Mouse (Mus musculus) midbrain, embryonic 11.5 days (tissue): Measurements from ENCODE around the gene Parp6. TPM values are rescaled to one million over a fixed set of nuclear protein-coding genes. Genes with fewer than 3 reads are reported as not detected.
A peak's percentile ranks its signal among the peaks of the same experiment; 100 is the strongest.

Experiments used
- ATAC-seq: fragments of 200-750 bp; cut with Nextera tagmentation; 2 replicates; pipeline ENCODE4 v1.8.0; 2017; ENCODE audit warnings: moderate TSS enrichment, moderate library complexity; ENCODE audit not compliant: low FRiP score
- DNase-seq: peaks from one replicate; pipeline ENCODE4 v3.0.0; 2015; ENCODE audit warnings: low spot score; ENCODE audit errors: missing footprints
- H3K27ac ChIP-seq: fragments of 300-500 bp; sonication (generic); 2 replicates; pipeline ENCODE4 v1.5.1; 2014; ENCODE audit warnings: low read depth, low read length
- H3K27me3 ChIP-seq: fragments of 300-500 bp; sonication (generic); 2 replicates; pipeline ENCODE4 v1.6.1; 2014; ENCODE audit warnings: mild to moderate bottlenecking, low read length, moderate library complexity, mixed read lengths; ENCODE audit not compliant: control insufficient read depth, insufficient read depth
- H3K36me3 ChIP-seq: fragments of 300-500 bp; sonication (generic); 2 replicates; pipeline ENCODE4 v1.6.1; 2014; ENCODE audit warnings: mild to moderate bottlenecking, low read length, moderate library complexity, mixed read lengths; ENCODE audit not compliant: control insufficient read depth, insufficient read depth
- H3K4me1 ChIP-seq: fragments of 300-500 bp; sonication (generic); 2 replicates; pipeline ENCODE4 v1.6.1; 2014; ENCODE audit warnings: low read length; ENCODE audit not compliant: control insufficient read depth, insufficient read depth
- H3K4me2 ChIP-seq: fragments of 300-500 bp; sonication (generic); 2 replicates; pipeline ENCODE4 v1.6.1; 2014; ENCODE audit warnings: mild to moderate bottlenecking, moderate library complexity
- H3K4me3 ChIP-seq: fragments of 300-500 bp; sonication (generic); 2 replicates; pipeline ENCODE4 v1.5.1; 2014; ENCODE audit warnings: low read depth, low read length
- H3K9ac ChIP-seq: fragments of 300-500 bp; sonication (generic); 2 replicates; pipeline ENCODE4 v1.6.1; 2014; ENCODE audit warnings: low read length
- H3K9me3 ChIP-seq: fragments of 300-500 bp; sonication (generic); 2 replicates; pipeline ENCODE4 v1.6.1; 2016; ENCODE audit warnings: low read length; ENCODE audit not compliant: control insufficient read depth
- WGBS: fragments of 180-500 bp; shearing (Covaris S2); extraction: QIAGEN DNeasy Blood & Tissue Kit; methylation state at CpG from one replicate; pipeline ENCODE4 v1.1.7; 2014; 5-methylcytosine and 5-hydroxymethylcytosine counted together
- polyA plus RNA-seq: library from polyadenylated mRNA; unstranded; fragments of >200 nt; fragmentation: Nextera tagmentation; extraction: Ambion mirVana; gene quantifications from 2 replicates; pipeline ENCODE4 v1.2.1, GENCODE M21; 2014

Parp6 gene
- polyA plus RNA-seq, 1 experiment from 2014 or later = 91.7 TPM

- no peaks in the 10 kb centered on the region for H3K27me3 ChIP-seq
- H3K36me3 ChIP-seq = peaks cover 7% of the 10 kb centered on the region
- DNase-seq = peak; percentile 79
- no peaks in the 10 kb centered on the region for H3K4me1 ChIP-seq
- no peak overlapping the region for H3K27ac ChIP-seq
- no peak overlapping the region for H3K4me2 ChIP-seq
- H3K9ac ChIP-seq = no peak overlapping the region
- H3K4me3 ChIP-seq = no peak overlapping the region
- whole genome bisulfite sequencing = 96% methylated on average over 4 of the region's 4 CpGs
- no peaks in the 10 kb centered on the region for H3K9me3 ChIP-seq
- no peak for ATAC-seq
Measured at GRCm38 (mm10) chr9:59649911-59650310, 32.8 kb downstream of the Parp6 start.

GRCm38 (mm10) chr9:59653371-59653770, 36.3 kb downstream of the Parp6 start:
- WGBS = 40% methylated on average over 3 of the region's 3 CpGs
- ATAC-seq = no peak
- peaks cover 2% of the 10 kb centered on the region; the same call in 1 of the 2 replicates for H3K4me1 ChIP-seq

GRCm38 (mm10) chr9:59654450-59654983, 37.4 kb downstream of the Parp6 start:
- H3K27me3 ChIP-seq = no peaks in the 10 kb centered on the region
- DNase-seq (peak; percentile 21), ATAC-seq (no peak)
- no peak overlapping the region for H3K4me3 ChIP-seq
- H3K27ac ChIP-seq = no peak overlapping the region
- no peaks in the 10 kb centered on the region for H3K9me3 ChIP-seq
- H3K9ac ChIP-seq = no peak overlapping the region
- no peak overlapping the region for H3K4me2 ChIP-seq
- peaks cover 3% of the 10 kb centered on the region; the same call in 1 of the 2 replicates for H3K36me3 ChIP-seq
- WGBS = 97% methylated on average over 2 of the region's 2 CpGs
- peaks cover 6% of the 10 kb centered on the region for H3K4me1 ChIP-seq

More at GRCm38 (mm10) chr9:59653371-59653770, 36.3 kb downstream of the Parp6 start:
- Histone ChIP-seq H3K4me3 (no peak overlapping the region), H3K27ac (no peak overlapping the region), H3K9me3 (no peaks in the 10 kb centered on the region), H3K27me3 (no peaks in the 10 kb centered on the region), H3K4me2 (no peak overlapping the region), H3K9ac (no peak overlapping the region), H3K36me3 (peaks cover 7% of the 10 kb centered on the region)
- peak; percentile 8 for DNase-seq

- DNase-seq (peak; percentile 99), ATAC-seq (peak; percentile 89)
- H3K9ac ChIP-seq = peak within 1 kb of the TSS; percentile 98
- no peaks in the 10 kb centered on the region for H3K27me3 ChIP-seq
- peak within 1 kb of the TSS; percentile 89 for H3K4me3 ChIP-seq
- no peaks in the 10 kb centered on the region for H3K9me3 ChIP-seq
- H3K36me3 ChIP-seq = 0 out of 2 replicates have a peak, but pooled peaks cover 2% of the 10 kb centered on the region
- H3K4me2 ChIP-seq = peak within 1 kb of the TSS; percentile 86
- peaks cover 20% of the 10 kb centered on the region for H3K4me1 ChIP-seq
- peak within 1 kb of the TSS; percentile 98 for H3K27ac ChIP-seq
- WGBS = under 1% methylated on average over 46 of the region's 46 CpGs
Measured at GRCm38 (mm10) chr9:59655958-59656634, 39.0 kb downstream of the Parp6 start, which contains the start of gene Pkm. Pkm (plus strand) TSS chr9:59656368.

GRCm38 (mm10) chr9:59656635-59657617, 39.8 kb downstream of the Parp6 start:
- H3K4me2 ChIP-seq = peak overlapping the region; percentile 86
- peak; percentile 100 for DNase-seq
- peaks cover 7% of the 10 kb centered on the region for H3K36me3 ChIP-seq
- no peaks in the 10 kb centered on the region for H3K27me3 ChIP-seq
- peaks cover 27% of the 10 kb centered on the region for H3K4me1 ChIP-seq
- peak overlapping the region; percentile 98 for H3K9ac ChIP-seq
- H3K27ac ChIP-seq = peak overlapping the region; percentile 98
- peak; percentile 68 for ATAC-seq
- under 1% methylated on average over 64 of the region's 65 CpGs for WGBS
- no peaks in the 10 kb centered on the region for H3K9me3 ChIP-seq
- H3K4me3 ChIP-seq = peak overlapping the region; percentile 89

GRCm38 (mm10) chr9:59658146-59658545, 41.1 kb downstream of the Parp6 start:
- 5% methylated on average over 4 of the region's 4 CpGs for WGBS
- Histone ChIP-seq H3K36me3 (peaks cover 7% of the 10 kb centered on the region), H3K9ac (peak overlapping the region; percentile 98), H3K4me1 (peaks cover 27% of the 10 kb centered on the region), H3K9me3 (no peaks in the 10 kb centered on the region), H3K4me3 (peak overlapping the region; percentile 89), H3K27ac (peak overlapping the region; percentile 98), H3K27me3 (no peaks in the 10 kb centered on the region), H3K4me2 (peak overlapping the region; percentile 86)
- DNase-seq (peak; percentile 91), ATAC-seq (no peak)

GRCm38 (mm10) chr9:59659036-59660026, 42.2 kb downstream of the Parp6 start:
- Histone ChIP-seq H3K36me3 (peaks cover 9% of the 10 kb centered on the region), H3K9me3 (no peaks in the 10 kb centered on the region), H3K27ac (no peak overlapping the region), H3K27me3 (no peaks in the 10 kb centered on the region), H3K4me2 (peak overlapping the region; percentile 86), H3K4me1 (peaks cover 31% of the 10 kb centered on the region), H3K4me3 (peak overlapping the region; percentile 89), H3K9ac (peak overlapping the region; percentile 1; the same call in 1 of the 2 replicates)
- DNase-seq = peak; percentile 98
- peak; percentile 26; the same call in 1 of the 2 replicates for ATAC-seq
- 25% methylated on average over 14 of the region's 14 CpGs for WGBS

GRCm38 (mm10) chr9:59660421-59660820, 43.3 kb downstream of the Parp6 start:
- no peaks in the 10 kb centered on the region for H3K9me3 ChIP-seq
- DNase-seq (peak; percentile 85), ATAC-seq (no peak)
- H3K27ac ChIP-seq = no peak overlapping the region
- peaks cover 31% of the 10 kb centered on the region for H3K4me1 ChIP-seq
- no peaks in the 10 kb centered on the region for H3K27me3 ChIP-seq
- peak overlapping the region; percentile 19 for H3K4me2 ChIP-seq
- no peak overlapping the region for H3K9ac ChIP-seq
- WGBS = 62% methylated on average over 10 of the region's 10 CpGs
- peaks cover 15% of the 10 kb centered on the region for H3K36me3 ChIP-seq
- H3K4me3 ChIP-seq = no peak overlapping the region
